Mouse (Mus musculus): Measurements from ENCODE around the gene Hsph1. TPM values are rescaled to one million over a fixed set of nuclear protein-coding genes. Genes with fewer than 3 reads are reported as not detected.

Gene Hsph1
- polyA plus RNA-seq, 1 experiment from 2014 or later: 81.7 TPM

DNA sequence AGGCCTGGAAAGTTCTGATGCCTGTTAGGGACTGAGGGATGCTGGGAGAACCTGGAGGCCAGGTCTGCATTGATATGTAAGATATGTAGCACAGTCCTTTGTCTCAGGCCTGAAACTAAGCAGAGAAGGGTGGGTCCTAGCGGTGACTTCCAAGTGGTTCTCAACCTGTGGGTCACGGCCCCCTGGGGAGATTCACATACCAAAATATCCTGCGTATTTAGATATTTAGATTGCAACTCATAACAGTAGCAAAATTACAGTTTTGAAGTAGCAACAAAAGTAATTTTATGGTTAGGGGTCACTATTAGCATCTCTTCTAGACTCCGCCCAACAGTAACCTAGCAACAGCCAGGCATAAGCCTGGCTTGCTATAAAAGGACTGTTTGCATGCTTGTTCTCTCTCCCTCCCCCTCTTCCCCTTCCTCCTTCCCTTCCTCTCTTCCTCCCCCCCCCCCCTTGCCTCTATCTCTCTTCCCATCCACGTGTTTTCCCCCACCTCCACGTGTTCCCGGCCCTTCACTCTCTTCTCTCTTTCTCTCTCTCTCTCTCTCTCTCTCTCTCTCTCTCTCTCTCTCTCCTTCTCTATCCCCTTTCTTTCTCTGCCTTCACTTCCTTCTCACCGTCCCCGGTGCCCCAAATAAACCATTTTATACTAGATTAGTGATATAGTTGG, 22.7 kb upstream of the Hsph1 start:
- 76% methylated on average over 9 of the region's 9 CpGs for WGBS
- no peak overlapping the region for H3K27ac ChIP-seq
- H3K4me2 ChIP-seq (replicated peaks): no peak overlapping the region

DNA sequence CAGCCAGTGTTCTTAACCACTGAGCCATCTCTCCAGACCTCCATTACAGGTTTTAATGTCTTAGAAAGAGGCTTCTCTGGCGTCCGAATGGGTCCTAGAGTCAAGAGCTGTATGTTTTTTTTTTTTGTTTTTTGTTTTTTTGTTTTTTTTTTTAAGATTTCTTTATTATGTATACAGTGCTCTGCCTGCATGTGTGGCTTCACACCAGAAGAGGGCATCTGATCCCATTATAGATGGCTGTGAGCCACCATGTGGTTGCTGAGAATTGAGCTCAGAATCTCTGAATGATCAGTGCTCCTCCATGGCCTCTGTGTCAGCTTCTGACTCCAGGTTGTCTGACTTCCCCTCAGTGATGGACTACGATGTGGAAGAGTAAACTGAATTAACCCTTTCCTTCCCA, 21.8 kb upstream of the Hsph1 start:
- H3K9ac ChIP-seq: no peak overlapping the region
- no peak overlapping the region for H3K4me2 ChIP-seq (replicated peaks)
- H3K36me3 ChIP-seq: no peaks in the 10 kb centered on the region
- H3K27me3 ChIP-seq: no peaks in the 10 kb centered on the region
- no peak overlapping the region for H3K27ac ChIP-seq
- H3K4me3 ChIP-seq: no peak overlapping the region
- H3K4me1 ChIP-seq: no peaks in the 10 kb centered on the region
- 55% methylated on average over 3 of the region's 3 CpGs for WGBS
- no peaks in the 10 kb centered on the region for H3K9me3 ChIP-seq
- no peak for ATAC-seq (ENCODE audit: insufficient number of reproducible peaks, insufficient read depth, low FRiP score, low TSS enrichment)

More for the DNA sequence above, 22.7 kb upstream of the Hsph1 start:
- H3K27me3 ChIP-seq: no peaks in the 10 kb centered on the region
- no peaks in the 10 kb centered on the region for H3K9me3 ChIP-seq
- ATAC-seq (ENCODE audit: insufficient number of reproducible peaks, insufficient read depth, low FRiP score, low TSS enrichment): no peak
- no peaks in the 10 kb centered on the region for H3K36me3 ChIP-seq
- H3K4me1 ChIP-seq: no peaks in the 10 kb centered on the region
- no peak overlapping the region for H3K9ac ChIP-seq
- no peak overlapping the region for H3K4me3 ChIP-seq

DNA sequence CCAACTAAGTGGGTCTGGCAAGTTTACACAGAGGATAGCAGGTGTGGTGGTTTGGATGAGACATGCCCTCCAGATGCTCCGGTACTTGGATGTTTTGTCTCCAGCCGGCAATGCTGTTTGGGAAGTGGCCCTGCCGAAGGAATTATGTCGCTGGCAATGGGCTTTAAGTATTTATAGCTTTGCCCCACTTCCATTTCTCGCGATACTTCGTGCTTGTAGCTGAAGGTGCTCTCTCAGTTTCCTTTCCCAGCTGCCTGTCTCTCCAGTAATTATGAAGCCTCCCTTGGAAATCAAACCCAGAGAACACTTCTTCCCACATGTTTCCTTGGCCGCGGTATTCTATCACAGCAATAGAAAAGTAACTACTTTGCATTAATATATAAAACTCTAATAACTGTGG, 19.5 kb upstream of the Hsph1 start:
- Histone ChIP-seq H3K36me3 (no peaks in the 10 kb centered on the region), H3K9me3 (no peaks in the 10 kb centered on the region), H3K4me3 (no peak overlapping the region), H3K4me2 (replicated peaks) (no peak overlapping the region), H3K4me1 (no peaks in the 10 kb centered on the region), H3K27ac (no peak overlapping the region), H3K9ac (no peak overlapping the region), H3K27me3 (no peaks in the 10 kb centered on the region)
- no peak for ATAC-seq (ENCODE audit: insufficient number of reproducible peaks, insufficient read depth, low FRiP score, low TSS enrichment)
- WGBS: 91% methylated on average over 9 of the region's 9 CpGs

DNA sequence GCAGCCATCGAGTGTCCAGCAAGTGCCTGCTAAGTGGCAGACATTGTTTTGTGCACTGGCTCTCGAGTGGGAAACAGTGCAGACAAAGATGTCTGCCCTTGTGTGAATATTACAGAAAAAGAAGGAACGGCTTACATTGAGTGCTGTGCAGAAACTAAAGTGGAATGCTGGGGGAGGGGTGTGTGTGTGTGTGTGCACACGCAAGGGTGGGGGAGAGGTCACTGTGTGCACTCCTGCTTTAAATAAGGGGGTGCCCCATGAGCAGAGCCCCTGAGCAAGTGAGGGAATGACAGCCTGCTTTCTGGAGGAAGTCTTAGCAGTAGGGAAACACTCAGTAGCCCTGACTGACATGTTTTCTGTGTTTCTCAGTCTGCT, 14.0 kb upstream of the Hsph1 start:
- no peaks in the 10 kb centered on the region for H3K27me3 ChIP-seq
- no peak for ATAC-seq (ENCODE audit: insufficient number of reproducible peaks, insufficient read depth, low FRiP score, low TSS enrichment)
- H3K4me3 ChIP-seq: no peak overlapping the region
- H3K4me1 ChIP-seq: no peaks in the 10 kb centered on the region
- no peak overlapping the region for H3K4me2 ChIP-seq (replicated peaks)
- WGBS: 63% methylated on average over 4 of the region's 4 CpGs
- H3K9me3 ChIP-seq: no peaks in the 10 kb centered on the region
- H3K9ac ChIP-seq: no peak overlapping the region
- no peaks in the 10 kb centered on the region for H3K36me3 ChIP-seq
- no peak overlapping the region for H3K27ac ChIP-seq

DNA sequence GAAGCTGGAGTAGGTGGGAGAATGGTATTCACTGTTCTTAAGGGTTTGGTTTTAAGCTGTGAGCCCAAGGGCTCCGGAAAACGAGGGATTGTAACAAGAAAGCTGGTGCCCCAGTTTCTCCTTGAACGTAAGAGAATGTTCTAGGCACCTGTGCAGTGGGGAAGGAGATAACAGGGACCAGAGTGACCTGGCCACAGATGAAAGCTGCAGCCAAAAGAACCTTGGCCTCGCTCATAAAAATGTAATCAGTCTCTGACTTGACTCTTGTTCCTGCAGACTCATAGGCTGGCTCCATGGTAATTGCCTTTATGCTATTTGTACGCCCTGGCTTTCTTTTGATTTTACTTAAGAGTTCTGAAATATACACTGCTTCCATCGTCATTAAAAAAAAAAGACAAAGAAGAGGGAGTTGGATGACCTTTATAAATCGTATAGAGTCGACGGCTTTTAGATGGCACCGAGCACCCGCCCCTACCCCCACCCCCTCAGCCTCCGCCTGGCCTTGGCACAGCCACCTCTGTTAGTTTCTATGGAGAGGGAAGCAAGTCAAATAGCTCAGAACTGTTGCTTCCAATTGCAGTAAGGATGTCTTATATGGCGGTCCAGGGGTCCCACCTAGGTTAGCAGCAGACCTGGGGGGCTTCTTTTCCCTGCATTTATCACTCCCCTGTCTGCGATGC, 13.5 kb upstream of the Hsph1 start:
- no peak overlapping the region for H3K9ac ChIP-seq
- H3K36me3 ChIP-seq: no peaks in the 10 kb centered on the region
- no peak overlapping the region for H3K4me2 ChIP-seq (replicated peaks)
- H3K4me3 ChIP-seq: no peak overlapping the region
- no peak overlapping the region for H3K27ac ChIP-seq
- no peaks in the 10 kb centered on the region for H3K9me3 ChIP-seq
- no peaks in the 10 kb centered on the region for H3K27me3 ChIP-seq
- ATAC-seq (ENCODE audit: insufficient number of reproducible peaks, insufficient read depth, low FRiP score, low TSS enrichment): no peak
- WGBS: 85% methylated on average over 14 of the region's 14 CpGs
- no peaks in the 10 kb centered on the region for H3K4me1 ChIP-seq

DNA sequence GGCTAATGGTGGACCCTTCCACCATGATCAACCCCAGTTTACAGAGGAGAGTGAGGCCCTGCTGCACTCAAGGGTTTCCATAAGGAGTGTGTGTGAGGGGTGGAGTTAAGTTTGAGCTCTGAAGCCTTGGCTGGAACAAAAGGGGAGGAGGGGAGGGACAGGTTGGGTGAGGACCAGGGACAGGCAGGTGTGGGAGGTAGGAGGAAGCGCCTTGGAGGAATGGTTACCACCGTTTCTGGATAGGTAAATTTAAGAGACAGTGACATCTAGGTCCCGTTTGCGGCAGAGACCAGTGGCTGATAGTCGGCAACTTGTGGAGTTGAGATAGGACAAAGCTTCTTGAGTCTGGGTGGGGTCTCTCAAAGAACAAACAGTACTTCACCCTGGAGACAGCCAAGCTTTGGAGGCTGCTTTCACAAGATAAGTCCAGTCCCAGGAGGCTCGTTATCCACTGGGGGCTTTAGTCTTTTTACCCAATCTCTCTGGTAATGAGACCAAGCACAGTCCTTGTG, 12.8 kb upstream of the Hsph1 start:
- no peak for ATAC-seq (ENCODE audit: insufficient number of reproducible peaks, insufficient read depth, low FRiP score, low TSS enrichment)
- no peaks in the 10 kb centered on the region for H3K36me3 ChIP-seq
- no peaks in the 10 kb centered on the region for H3K9me3 ChIP-seq
- H3K27me3 ChIP-seq: no peaks in the 10 kb centered on the region
- H3K4me3 ChIP-seq: no peak overlapping the region
- no peak overlapping the region for H3K27ac ChIP-seq
- no peaks in the 10 kb centered on the region for H3K4me1 ChIP-seq
- H3K9ac ChIP-seq: no peak overlapping the region
- 69% methylated on average over 6 of the region's 6 CpGs for WGBS
- H3K4me2 ChIP-seq (replicated peaks): no peak overlapping the region

DNA sequence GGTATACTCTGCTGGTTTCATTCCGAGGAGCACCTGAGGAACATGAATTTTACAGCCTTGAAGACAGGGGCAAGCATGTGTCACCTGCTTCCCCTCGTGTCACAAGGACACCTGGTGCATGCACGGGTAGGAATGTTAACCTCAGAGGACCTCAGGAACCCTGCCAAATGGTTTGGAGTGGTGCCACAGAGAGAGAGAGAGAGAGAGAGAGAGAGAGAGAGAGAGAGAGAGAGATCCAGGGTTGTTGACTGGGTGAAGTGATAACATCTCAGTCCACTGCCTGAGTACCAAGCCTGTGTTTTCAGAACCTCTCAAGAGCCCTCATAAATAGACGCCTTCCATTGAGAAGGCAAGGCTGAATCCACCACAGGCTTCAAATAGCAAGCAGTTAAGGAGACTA, 12.0 kb upstream of the Hsph1 start:
- Histone ChIP-seq H3K36me3 (no peaks in the 10 kb centered on the region), H3K27me3 (no peaks in the 10 kb centered on the region), H3K4me2 (replicated peaks) (no peak overlapping the region), H3K9me3 (no peaks in the 10 kb centered on the region), H3K4me1 (no peaks in the 10 kb centered on the region), H3K9ac (no peak overlapping the region), H3K4me3 (no peak overlapping the region), H3K27ac (no peak overlapping the region)
- 78% methylated on average over 4 of the region's 4 CpGs for WGBS
- ATAC-seq (ENCODE audit: insufficient number of reproducible peaks, insufficient read depth, low FRiP score, low TSS enrichment): no peak

DNA sequence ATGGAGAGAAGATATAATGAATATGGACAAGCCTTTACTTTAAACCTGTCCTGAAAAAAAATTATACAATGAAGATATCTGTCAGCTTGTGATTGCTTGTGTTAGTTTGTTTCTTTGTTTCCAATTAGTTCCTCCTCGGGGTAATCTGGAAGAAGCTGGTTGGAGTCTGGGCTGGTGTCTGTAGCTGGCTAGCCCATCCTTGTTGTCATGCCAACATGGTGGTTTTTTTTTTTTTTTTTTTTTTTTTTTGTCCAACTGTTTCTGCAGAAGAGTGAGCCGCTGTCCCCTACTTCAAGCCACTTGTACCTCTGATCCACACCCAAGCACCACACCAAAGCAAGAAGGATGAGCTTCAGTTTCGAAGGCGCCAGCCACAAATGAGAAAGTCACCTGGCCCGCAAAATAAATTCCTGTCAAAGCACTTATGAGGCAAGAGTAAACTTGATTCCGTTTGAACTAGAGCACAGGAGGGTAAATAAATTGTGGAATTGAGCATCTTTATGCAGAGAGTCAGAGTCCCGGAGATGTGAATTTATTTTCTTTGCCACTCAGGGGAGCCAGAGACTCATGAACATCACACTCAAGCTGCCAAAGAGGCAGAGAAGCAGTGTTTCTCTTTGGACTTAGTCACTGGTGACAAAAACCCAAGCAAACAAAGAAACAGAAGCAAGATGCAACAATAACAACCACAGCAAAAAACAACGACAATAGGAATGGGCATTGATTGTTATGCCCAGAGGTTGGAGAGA, 11.4 kb upstream of the Hsph1 start:
- WGBS: 73% methylated on average over 8 of the region's 8 CpGs
- no peak for ATAC-seq (ENCODE audit: insufficient number of reproducible peaks, insufficient read depth, low FRiP score, low TSS enrichment)
- no peak overlapping the region for H3K9ac ChIP-seq
- H3K4me1 ChIP-seq: no peaks in the 10 kb centered on the region
- H3K9me3 ChIP-seq: no peaks in the 10 kb centered on the region
- no peak overlapping the region for H3K27ac ChIP-seq
- H3K4me2 ChIP-seq (replicated peaks): no peak overlapping the region
- no peaks in the 10 kb centered on the region for H3K27me3 ChIP-seq
- no peaks in the 10 kb centered on the region for H3K36me3 ChIP-seq
- H3K4me3 ChIP-seq: no peak overlapping the region

DNA sequence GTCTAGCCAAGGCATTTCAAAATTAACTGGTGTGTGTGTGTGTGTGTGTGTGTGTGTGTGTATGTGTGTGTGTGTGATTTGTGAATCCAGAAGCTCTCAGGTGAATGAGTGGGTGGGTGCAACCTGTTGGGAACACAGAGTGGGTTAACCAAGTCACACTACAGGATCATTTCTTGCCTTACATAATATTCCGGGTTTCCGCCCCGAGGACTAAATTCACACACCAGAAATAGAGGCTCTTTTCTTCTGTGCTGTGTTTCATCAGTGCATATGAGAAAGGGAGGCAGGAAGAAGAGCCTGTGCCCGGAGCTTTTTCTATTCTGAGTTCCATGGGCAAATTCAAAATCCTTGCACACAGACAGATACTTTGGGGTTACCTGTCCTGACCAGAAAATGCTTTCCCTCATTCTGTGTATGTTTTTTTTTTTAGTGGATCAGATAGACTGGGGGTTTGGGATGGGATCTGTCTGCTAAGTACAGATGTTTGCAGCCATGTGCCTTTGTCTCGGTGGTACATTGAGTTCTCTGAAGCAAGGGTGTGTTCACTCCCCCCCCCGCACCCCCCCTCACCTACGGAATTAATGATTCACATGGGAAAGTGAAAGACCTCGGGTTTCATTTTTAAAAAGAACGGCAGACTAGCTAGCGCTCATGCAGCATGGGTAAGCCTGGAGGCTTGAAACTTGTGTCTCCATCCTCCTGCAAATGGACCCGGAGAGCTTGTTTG, 6.8 kb upstream of the Hsph1 start:
- H3K4me3 ChIP-seq: no peak overlapping the region
- WGBS: 84% methylated on average over 11 of the region's 11 CpGs
- H3K27ac ChIP-seq: no peak overlapping the region
- no peaks in the 10 kb centered on the region for H3K27me3 ChIP-seq
- no peak for ATAC-seq (ENCODE audit: insufficient number of reproducible peaks, insufficient read depth, low FRiP score, low TSS enrichment)
- H3K9ac ChIP-seq: no peak overlapping the region
- H3K4me1 ChIP-seq: no peaks in the 10 kb centered on the region
- H3K4me2 ChIP-seq (replicated peaks): no peak overlapping the region
- no peaks in the 10 kb centered on the region for H3K9me3 ChIP-seq
- no peaks in the 10 kb centered on the region for H3K36me3 ChIP-seq

DNA sequence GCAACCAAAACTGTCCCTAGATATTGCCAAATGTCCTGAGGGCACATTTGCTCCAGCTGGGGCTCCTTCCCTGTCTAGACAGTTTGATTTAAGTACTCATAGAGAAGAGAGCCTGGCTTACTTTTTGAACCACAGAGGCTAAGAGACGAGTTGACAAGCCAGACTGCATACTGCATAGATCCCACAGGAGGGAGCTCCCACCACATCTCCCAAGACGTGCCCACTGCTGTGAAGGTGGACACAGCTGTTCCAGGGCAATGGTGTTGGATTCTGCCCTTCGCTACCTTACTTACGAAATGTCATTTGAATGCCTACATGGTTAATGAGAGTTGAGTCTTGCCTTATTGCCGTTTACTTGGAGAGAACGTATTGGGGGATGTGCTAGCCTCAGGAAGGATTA, 6.2 kb upstream of the Hsph1 start:
- no peaks in the 10 kb centered on the region for H3K4me1 ChIP-seq
- H3K9me3 ChIP-seq: no peaks in the 10 kb centered on the region
- no peak for ATAC-seq (ENCODE audit: insufficient number of reproducible peaks, insufficient read depth, low FRiP score, low TSS enrichment)
- no peak overlapping the region for H3K4me3 ChIP-seq
- H3K27ac ChIP-seq: no peak overlapping the region
- no peak overlapping the region for H3K4me2 ChIP-seq (replicated peaks)
- WGBS: 54% methylated on average over 6 of the region's 6 CpGs
- no peak overlapping the region for H3K9ac ChIP-seq
- no peaks in the 10 kb centered on the region for H3K36me3 ChIP-seq
- H3K27me3 ChIP-seq: no peaks in the 10 kb centered on the region

DNA sequence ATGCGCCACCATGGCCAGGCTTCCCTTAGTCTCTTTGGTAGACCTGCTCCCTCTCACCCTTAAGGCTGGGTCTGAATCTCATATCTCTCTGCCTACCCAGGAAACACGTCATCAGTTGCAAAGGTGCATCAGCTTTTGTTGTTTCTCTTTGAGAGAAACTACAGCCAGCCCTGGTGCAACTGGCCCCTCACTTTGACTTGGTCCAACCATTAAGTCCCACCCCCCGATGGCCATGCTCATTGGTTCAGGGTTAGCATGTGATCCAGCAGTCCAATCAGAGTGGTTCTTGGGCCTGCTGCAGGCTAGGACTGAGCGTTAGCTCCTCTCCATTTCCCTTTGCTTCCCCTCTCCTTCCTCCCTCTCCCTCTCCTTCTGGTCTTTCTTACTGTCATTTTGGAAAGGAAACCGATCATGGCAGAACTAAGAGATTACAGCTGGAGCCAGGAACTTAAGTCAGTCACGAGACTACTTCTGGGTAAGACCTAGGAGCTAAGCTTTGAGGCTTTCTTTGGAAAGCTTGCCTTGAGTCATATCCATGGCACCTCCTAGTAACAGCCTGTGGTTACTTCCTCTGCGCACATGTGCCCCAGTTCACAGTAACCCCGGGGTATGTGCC, 5.2 kb upstream of the Hsph1 start:
- H3K9me3 ChIP-seq: no peaks in the 10 kb centered on the region
- no peak overlapping the region for H3K9ac ChIP-seq
- no peak overlapping the region for H3K4me2 ChIP-seq (replicated peaks)
- H3K27ac ChIP-seq: no peak overlapping the region
- no peaks in the 10 kb centered on the region for H3K4me1 ChIP-seq
- no peaks in the 10 kb centered on the region for H3K36me3 ChIP-seq
- ATAC-seq (ENCODE audit: insufficient number of reproducible peaks, insufficient read depth, low FRiP score, low TSS enrichment): no peak
- no peaks in the 10 kb centered on the region for H3K27me3 ChIP-seq
- H3K4me3 ChIP-seq: no peak overlapping the region
- 78% methylated on average over 8 of the region's 8 CpGs for WGBS
